Mouse (Mus musculus): ENCODE measurements around the gene Ccdc103.

DNA sequence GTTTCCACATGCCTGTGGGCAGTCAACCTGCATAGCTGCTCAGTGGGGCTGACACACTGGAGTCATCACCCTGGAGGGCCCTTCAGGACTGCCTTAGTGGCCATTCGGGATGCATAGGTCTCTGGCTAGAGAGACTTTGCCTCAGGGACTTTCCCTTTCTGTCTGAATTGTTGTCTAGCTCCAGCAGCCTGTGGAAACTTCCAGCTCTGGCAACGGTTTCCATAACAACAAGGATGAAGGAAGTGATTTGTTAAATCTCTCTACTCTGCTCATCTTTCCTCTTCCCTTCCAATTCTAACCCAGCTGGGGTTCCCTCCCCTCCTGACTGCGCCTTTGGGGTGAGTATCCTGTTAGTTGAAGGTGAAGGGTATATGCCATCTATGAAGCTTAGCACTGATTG, 7.1 kb downstream of the Ccdc103 start:
- no peak for TF ChIP-seq CTCF (IDR thresholded peaks at IDR 0.05; ENCODE audit: extremely low read depth, insufficient read depth, insufficient read length, insufficient replicate concordance)
- no peak for TF ChIP-seq POLR2A (IDR thresholded peaks at IDR 0.05; ENCODE audit: low read depth, low read length)
